Mouse (Mus musculus) limb, embryonic 14.5 days (tissue): ENCODE measurements around the gene Tfb2m. TPM values are rescaled to one million over a fixed set of nuclear protein-coding genes. Genes with fewer than 3 reads are reported as not detected.

ENCODE experiments used
- ATAC-seq: fragments of 200-750 bp; cut with Nextera tagmentation; 2 replicates; pipeline ENCODE4 v1.8.0; 2017; ENCODE audit warnings: low read depth, moderate number of reproducible peaks, moderate TSS enrichment; ENCODE audit not compliant: low FRiP score
- DNase-seq: peaks from one replicate; pipeline ENCODE4 v3.0.0-alpha.2; 2015; ENCODE audit warnings: low spot score
- H3K27ac ChIP-seq: fragments of 300-500 bp; sonication (generic); replicated peaks from 2 replicates; pipeline ENCODE4 v1.5.1; 2014; ENCODE audit warnings: low read depth, mild to moderate bottlenecking, low read length, moderate library complexity, mixed read lengths
- H3K27me3 ChIP-seq: fragments of 300-500 bp; sonication (generic); 2 replicates; pipeline ENCODE4 v1.6.1; 2014; ENCODE audit warnings: low read length, mixed read lengths; ENCODE audit not compliant: control insufficient read depth, insufficient read depth
- H3K36me3 ChIP-seq: fragments of 300-500 bp; sonication (generic); 2 replicates; pipeline ENCODE4 v1.6.1; 2014; ENCODE audit warnings: mild to moderate bottlenecking, low read length, moderate library complexity, mixed read lengths; ENCODE audit not compliant: control insufficient read depth, insufficient read depth
- H3K4me1 ChIP-seq: fragments of 300-500 bp; sonication (generic); 2 replicates; pipeline ENCODE4 v1.6.1; 2014; ENCODE audit warnings: antibody characterized with exemption, low read length, mixed read lengths; ENCODE audit not compliant: control insufficient read depth, insufficient read depth
- H3K4me2 ChIP-seq: fragments of 300-500 bp; sonication (generic); replicated peaks from 2 replicates; pipeline ENCODE4 v1.6.1; 2014; ENCODE audit warnings: low read depth, mild to moderate bottlenecking, low read length, moderate library complexity; ENCODE audit not compliant: severe bottlenecking
- H3K4me3 ChIP-seq: fragments of 300-500 bp; sonication (generic); replicated peaks from 2 replicates; pipeline ENCODE4 v1.5.1; 2014; ENCODE audit warnings: low read length
- H3K9ac ChIP-seq: fragments of 300-500 bp; sonication (generic); 2 replicates; pipeline ENCODE4 v1.6.1; 2014; ENCODE audit warnings: mild to moderate bottlenecking, low read depth, low read length, moderate library complexity; ENCODE audit not compliant: severe bottlenecking
- H3K9me3 ChIP-seq: fragments of 300-500 bp; sonication (generic); 2 replicates; pipeline ENCODE4 v1.6.1; 2016; ENCODE audit warnings: low read length; ENCODE audit not compliant: control insufficient read depth
- POLR2A ChIP-seq: fragments of 200-500 bp; IDR thresholded peaks from 2 replicates; pipeline ENCODE4 v1.8.0; 2012; ENCODE audit warnings: inconsistent platforms, mild to moderate bottlenecking, moderate library complexity, borderline replicate concordance; ENCODE audit not compliant: insufficient read depth, insufficient read length; ENCODE audit errors: extremely low read depth
- WGBS: fragments of 180-500 bp; shearing (Covaris S2); extraction: QIAGEN DNeasy Blood & Tissue Kit; methylation state at CpG from one replicate; pipeline ENCODE4 v1.1.7; 2014; 5-methylcytosine and 5-hydroxymethylcytosine counted together
- polyA plus RNA-seq, 2 experiments: library from polyadenylated mRNA; depleted of rRNA in 1 of 2; stranded (reverse) in 1 of 2; unstranded in 1 of 2; fragments of >200 nt; fragmentation: Nextera tagmentation in 1 of 2; extraction: Ambion mirVana in 1 of 2; gene quantifications; 2 replicates each; pipeline versions ENCODE4 v1.2.1 to v1.2.3; 2012 to 2014

The Tfb2m gene
- polyA plus RNA-seq, 2 experiments = 20.2 to 31.3 TPM

DNA sequence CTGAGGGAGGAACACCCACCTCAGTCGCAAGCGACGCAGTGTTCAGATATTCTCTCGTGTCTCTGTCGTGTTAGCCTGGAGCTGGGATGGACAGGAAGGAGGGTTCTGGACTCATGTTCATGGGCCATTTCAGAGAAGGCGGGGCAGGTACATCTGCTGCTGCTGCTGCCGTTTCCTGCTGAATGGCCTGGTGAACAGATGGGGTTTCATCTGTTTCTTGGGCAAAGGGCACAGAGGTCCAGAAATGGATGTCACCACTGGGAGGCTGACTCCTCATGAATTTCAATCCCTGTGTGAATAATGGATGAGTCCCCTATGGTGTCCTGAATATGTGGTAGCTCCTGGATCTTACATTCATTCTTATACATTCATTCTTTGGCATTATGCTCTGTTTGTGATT lies 21.5 kb upstream of the Tfb2m start:
- H3K27me3 ChIP-seq = no peaks in the 10 kb centered on the region
- H3K9ac ChIP-seq = no peak overlapping the region
- no peaks in the 10 kb centered on the region for H3K36me3 ChIP-seq
- no peak for TF ChIP-seq POLR2A
- no peak for ATAC-seq
- no peak overlapping the region for H3K27ac ChIP-seq
- H3K4me3 ChIP-seq = no peak overlapping the region
- no peak overlapping the region for H3K4me2 ChIP-seq
- H3K4me1 ChIP-seq = peaks cover 10% of the 10 kb centered on the region; the same call in 1 of the 2 replicates
- DNase-seq = no peak
- no peaks in the 10 kb centered on the region for H3K9me3 ChIP-seq
- WGBS = 64% methylated on average over 7 of the region's 7 CpGs

DNA sequence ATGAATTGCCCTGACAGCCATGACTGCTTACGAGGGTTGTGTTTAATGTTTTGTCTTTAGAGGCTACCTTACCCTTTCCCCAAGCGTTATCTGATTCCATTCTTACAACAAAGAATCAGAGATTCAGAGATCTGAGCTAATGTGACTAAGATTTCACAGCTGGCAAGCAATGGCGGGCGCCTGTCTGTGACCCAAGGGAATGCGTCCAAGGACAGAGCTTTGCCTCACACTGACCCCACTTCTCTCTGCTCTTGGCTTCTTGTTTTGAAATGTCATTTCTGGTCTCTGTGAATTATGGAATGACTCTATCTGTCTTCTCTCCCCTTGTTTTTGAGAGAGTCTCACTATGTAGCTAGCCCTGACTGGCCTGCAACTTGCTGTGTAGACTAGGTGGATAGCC lies 17.9 kb upstream of the Tfb2m start:
- no peak for DNase-seq
- TF ChIP-seq POLR2A = no peak
- Histone ChIP-seq H3K27me3 (no peaks in the 10 kb centered on the region), H3K36me3 (no peaks in the 10 kb centered on the region), H3K27ac (no peak overlapping the region), H3K4me2 (no peak overlapping the region), H3K9ac (no peak overlapping the region), H3K4me3 (no peak overlapping the region), H3K4me1 (peaks cover 3% of the 10 kb centered on the region; the same call in 1 of the 2 replicates), H3K9me3 (no peaks in the 10 kb centered on the region)
- WGBS = 81% methylated on average over 5 of the region's 5 CpGs
- no peak for ATAC-seq

DNA sequence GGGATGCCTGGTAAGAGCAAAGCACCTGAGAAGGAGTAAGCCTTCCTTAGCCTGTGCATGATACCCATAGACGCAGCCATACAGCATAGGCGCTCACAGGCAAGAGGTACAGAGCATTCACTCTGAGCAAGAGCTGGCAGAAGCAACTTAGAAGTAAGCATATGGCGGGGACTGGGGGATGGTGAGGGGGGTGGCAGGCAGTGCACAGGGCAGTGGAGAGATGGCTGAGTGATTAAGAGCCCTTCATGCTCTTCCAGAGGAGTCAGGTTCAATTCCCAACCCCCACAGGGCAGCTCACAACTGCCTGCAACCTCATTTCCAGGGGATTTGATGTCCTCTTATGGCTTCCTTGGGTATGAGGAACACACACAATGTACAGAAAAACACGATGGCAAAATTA lies 17.1 kb upstream of the Tfb2m start:
- Histone ChIP-seq H3K36me3 (no peaks in the 10 kb centered on the region), H3K4me3 (no peak overlapping the region), H3K27me3 (no peaks in the 10 kb centered on the region), H3K9me3 (no peaks in the 10 kb centered on the region), H3K4me1 (no peaks in the 10 kb centered on the region), H3K9ac (no peak overlapping the region), H3K4me2 (no peak overlapping the region), H3K27ac (no peak overlapping the region)
- DNase-seq = no peak
- no peak for ATAC-seq
- 85% methylated on average over 4 of the region's 4 CpGs for WGBS
- no peak for TF ChIP-seq POLR2A

DNA sequence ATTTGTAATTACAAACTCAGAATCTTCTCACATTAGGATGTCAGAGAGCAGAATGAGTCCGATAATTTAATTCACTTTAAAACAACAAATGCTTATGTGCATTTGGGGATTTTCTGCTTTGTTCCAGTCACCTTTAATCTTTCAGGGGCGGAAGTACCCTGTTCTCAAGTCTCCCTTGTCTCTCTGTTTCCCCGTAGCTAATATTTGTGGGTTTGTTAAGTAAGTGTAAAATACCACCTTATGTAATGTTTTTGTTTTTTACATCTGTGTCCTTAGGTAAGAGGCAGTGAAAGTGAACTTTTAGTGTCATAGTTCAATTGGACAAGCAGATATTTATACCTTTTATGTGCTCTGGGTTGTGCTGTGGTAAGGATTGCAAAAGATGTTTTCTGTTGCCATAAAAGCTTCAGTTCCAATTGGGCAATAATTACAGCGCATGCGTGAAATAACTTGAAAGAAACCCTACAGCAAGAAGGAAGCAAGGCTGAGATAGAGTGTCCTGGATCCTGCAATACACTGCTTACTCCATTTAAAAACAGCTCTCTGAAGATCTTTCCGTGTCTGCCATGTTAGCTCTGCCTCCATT lies 14.9 kb upstream of the Tfb2m start:
- no peak for TF ChIP-seq POLR2A
- DNase-seq = no peak

DNA sequence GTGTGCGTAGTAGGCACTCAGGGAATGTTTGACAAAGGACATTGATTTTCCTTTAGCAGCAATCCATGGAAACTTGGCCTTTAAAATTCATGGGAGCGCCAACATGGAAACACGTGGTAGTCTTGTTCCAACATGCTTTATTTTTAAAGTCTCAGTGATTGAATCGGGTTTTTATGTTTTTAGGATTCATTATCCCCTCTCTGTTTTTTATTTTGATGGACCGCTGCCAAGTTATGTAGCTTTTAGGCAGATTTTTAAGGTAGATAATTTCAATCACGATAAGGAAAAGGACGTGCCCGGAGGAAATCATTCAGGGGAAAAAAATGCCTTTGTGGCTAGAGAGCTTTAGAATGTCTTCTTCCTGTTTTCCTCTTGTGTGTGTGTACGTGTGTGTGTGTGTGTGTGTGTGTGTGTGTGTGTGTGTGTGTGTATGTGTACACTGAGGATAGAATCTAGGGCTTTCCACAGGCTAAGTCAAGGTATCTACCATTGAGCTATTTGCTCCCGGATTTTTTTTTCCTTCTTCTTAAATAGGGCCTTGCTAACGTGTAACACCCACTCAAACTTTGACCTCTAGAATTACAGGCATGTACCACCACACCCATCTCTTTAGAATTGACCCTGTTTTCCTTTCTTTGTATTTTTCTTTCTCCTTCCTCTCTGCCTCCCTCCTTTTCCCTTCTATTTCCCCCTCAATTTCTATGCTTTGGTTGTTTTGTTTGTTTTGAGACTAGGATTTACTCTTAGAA lies 13.6 kb upstream of the Tfb2m start:
- no peak for ATAC-seq
- 59% methylated on average over 11 of the region's 11 CpGs for WGBS
- H3K9me3 ChIP-seq = no peaks in the 10 kb centered on the region
- no peak overlapping the region for H3K9ac ChIP-seq
- no peaks in the 10 kb centered on the region for H3K27me3 ChIP-seq
- H3K4me2 ChIP-seq = no peak overlapping the region
- no peak overlapping the region for H3K4me3 ChIP-seq
- no peak overlapping the region for H3K27ac ChIP-seq
- H3K36me3 ChIP-seq = no peaks in the 10 kb centered on the region
- H3K4me1 ChIP-seq = no peaks in the 10 kb centered on the region
- no peak for TF ChIP-seq POLR2A
- DNase-seq = peak; percentile 37

More for the DNA sequence above, 14.9 kb upstream of the Tfb2m start:
- ATAC-seq = no peak
- H3K36me3 ChIP-seq = no peaks in the 10 kb centered on the region
- no peaks in the 10 kb centered on the region for H3K9me3 ChIP-seq
- H3K4me1 ChIP-seq = no peaks in the 10 kb centered on the region
- no peaks in the 10 kb centered on the region for H3K27me3 ChIP-seq
- no peak overlapping the region for H3K9ac ChIP-seq
- no peak overlapping the region for H3K4me3 ChIP-seq
- no peak overlapping the region for H3K4me2 ChIP-seq
- 75% methylated on average over 6 of the region's 6 CpGs for WGBS
- H3K27ac ChIP-seq = no peak overlapping the region

DNA sequence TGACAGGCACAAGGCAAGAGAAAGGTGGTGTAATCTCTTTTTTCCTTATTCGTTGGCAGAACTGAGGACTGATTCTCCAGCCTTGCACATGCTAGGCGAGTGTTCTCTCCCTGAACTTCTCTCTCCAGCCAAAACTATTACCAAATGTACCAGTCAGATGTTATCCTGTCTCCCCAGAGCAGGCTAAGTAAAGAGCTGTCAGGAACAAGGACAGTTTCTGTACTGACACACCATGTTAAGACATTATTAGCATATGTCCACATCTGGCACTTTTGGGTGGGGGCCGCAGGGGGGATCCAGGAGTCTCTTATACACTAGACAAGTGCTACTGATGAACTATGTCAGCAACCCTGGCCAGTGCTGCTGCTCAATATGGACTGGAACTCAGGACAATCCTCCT lies 10.9 kb upstream of the Tfb2m start:
- ATAC-seq (no peak), DNase-seq (no peak)
- Histone ChIP-seq H3K4me2 (no peak overlapping the region), H3K36me3 (no peaks in the 10 kb centered on the region), H3K4me1 (no peaks in the 10 kb centered on the region), H3K27ac (no peak overlapping the region), H3K27me3 (no peaks in the 10 kb centered on the region), H3K4me3 (no peak overlapping the region), H3K9me3 (no peaks in the 10 kb centered on the region), H3K9ac (no peak overlapping the region)
- TF ChIP-seq POLR2A = no peak
- WGBS = 89% methylated on average over 3 of the region's 3 CpGs
